In genomic region chr1:179960882-179961698, GRCm38 (mm10) we compare ENCODE assay signal across 8 mouse cellular contexts. TPM values are rescaled to one million over a fixed set of nuclear protein-coding genes. Genes with fewer than 3 reads are reported as not detected.
DNase-seq lines count a peak whose midpoint lies in the region; ATAC-seq and TF ChIP-seq lines count a peak whose summit lies in the region.

No protein-coding gene starts in this region.

- peak; percentile 7 for DNase-seq in CD4-positive, CD25-positive, alpha-beta regulatory T cell, adult 2 months (ENCODE audit: low read depth, low spot score)
- DNase-seq in neural tube, embryonic 11.5 days (ENCODE audit: low spot score), result no peak
- no peak for DNase-seq in neural tube, embryonic 10.5 days (ENCODE audit: extremely low spot score, low spot score)
- peak; percentile 17 for DNase-seq in heart, postnatal 0 days (ENCODE audit: low spot score)
- DNase-seq in liver, postnatal 0 days, result no peak
- DNase-seq in testis, postnatal 14 days (ENCODE audit: low spot score), result no peak
- DNase-seq in thymus, adult 18-20 months, result no peak

- 6% methylated on average over 15 of the region's 16 CpGs for WGBS in neural tube, embryonic 11.5 days
- 2% methylated on average over 16 of the region's 16 CpGs for WGBS in heart, postnatal 0 days
- 5% methylated on average over 15 of the region's 16 CpGs for WGBS in liver, postnatal 0 days (ENCODE audit: insufficient replicate concordance)

- H3K27ac ChIP-seq in neural tube, embryonic 11.5 days (ENCODE audit: low read depth, low read length), result no peak overlapping the region
- H3K27ac ChIP-seq in heart, postnatal 0 days (ENCODE audit: low read depth), result no peak overlapping the region
- no peak overlapping the region for H3K27ac ChIP-seq in liver, postnatal 0 days (ENCODE audit: low read depth)

- H3K9ac ChIP-seq in neural tube, embryonic 11.5 days (ENCODE audit: low read length), result no peak overlapping the region
- peak overlapping the region; percentile 93 for H3K9ac ChIP-seq in heart, postnatal 0 days (replicated peaks; ENCODE audit: low read depth, low read length)
- peak overlapping the region; percentile 58 for H3K9ac ChIP-seq in liver, postnatal 0 days (replicated peaks)

- H3K4me3 ChIP-seq in neural tube, embryonic 11.5 days (ENCODE audit: low read depth, low read length), result peak overlapping the region; percentile 77
- peak overlapping the region; percentile 78 for H3K4me3 ChIP-seq in heart, postnatal 0 days (ENCODE audit: low read depth, low read length)
- peak overlapping the region; percentile 96 for H3K4me3 ChIP-seq in liver, postnatal 0 days (ENCODE audit: low read depth, low read length)

- no peak for ATAC-seq in CD4-positive, CD25-positive, alpha-beta regulatory T cell, adult 4 months
- ATAC-seq in neural tube, embryonic 11.5 days (ENCODE audit: insufficient read depth, low FRiP score, low TSS enrichment), result no peak
- ATAC-seq in heart, postnatal 0 days (ENCODE audit: insufficient read depth, low read depth), result no peak
- ATAC-seq in liver, postnatal 0 days, result no peak

- H3K27me3 ChIP-seq in neural tube, embryonic 11.5 days (ENCODE audit: control insufficient read depth, insufficient read depth, low read length), result no peaks in the 10 kb centered on the region
- no peaks in the 10 kb centered on the region for H3K27me3 ChIP-seq in heart, postnatal 0 days (ENCODE audit: control insufficient read depth, insufficient read depth, low read length)
- H3K27me3 ChIP-seq in liver, postnatal 0 days (ENCODE audit: insufficient read depth, low read length), result 0 out of 2 replicates have a peak, but pooled peaks cover 2% of the 10 kb centered on the region

- no peak for TF ChIP-seq CTCF in heart, postnatal 0 days (IDR thresholded peaks at IDR 0.05; ENCODE audit: low read depth)
- TF ChIP-seq CTCF in liver, postnatal 0 days (IDR thresholded peaks at IDR 0.05; ENCODE audit: low read depth), result no peak

- H3K36me3 ChIP-seq in neural tube, embryonic 11.5 days (ENCODE audit: control insufficient read depth, insufficient read depth, low read length), result no peaks in the 10 kb centered on the region
- no peaks in the 10 kb centered on the region for H3K36me3 ChIP-seq in heart, postnatal 0 days (replicated peaks; ENCODE audit: control insufficient read depth, insufficient read depth, low read length)
- H3K36me3 ChIP-seq in liver, postnatal 0 days (replicated peaks; ENCODE audit: insufficient read depth, low read length), result no peaks in the 10 kb centered on the region

- TF ChIP-seq EP300 in heart, postnatal 0 days (IDR thresholded peaks at IDR 0.05; ENCODE audit: low read depth), result no peak
- TF ChIP-seq EP300 in liver, postnatal 0 days (IDR thresholded peaks at IDR 0.05; ENCODE audit: low read depth), result no peak

- H3K4me2 ChIP-seq in neural tube, embryonic 11.5 days (ENCODE audit: low read depth), result peak overlapping the region; percentile 58
- H3K4me2 ChIP-seq in heart, postnatal 0 days (ENCODE audit: low read depth, low read length), result peak overlapping the region; percentile 82
- peak overlapping the region; percentile 97 for H3K4me2 ChIP-seq in liver, postnatal 0 days (ENCODE audit: low read depth, low read length)

- H3K9me3 ChIP-seq in neural tube, embryonic 11.5 days (ENCODE audit: control insufficient read depth, low read length), result no peaks in the 10 kb centered on the region
- no peaks in the 10 kb centered on the region for H3K9me3 ChIP-seq in heart, postnatal 0 days (replicated peaks; ENCODE audit: control insufficient read depth, low read length)
- no peaks in the 10 kb centered on the region for H3K9me3 ChIP-seq in liver, postnatal 0 days (ENCODE audit: low read length)

- H3K4me1 ChIP-seq in neural tube, embryonic 11.5 days (ENCODE audit: control insufficient read depth, insufficient read depth, low read length), result peaks cover 12% of the 10 kb centered on the region
- peaks cover 22% of the 10 kb centered on the region for H3K4me1 ChIP-seq in heart, postnatal 0 days (ENCODE audit: control insufficient read depth, insufficient read depth)
- H3K4me1 ChIP-seq in liver, postnatal 0 days (ENCODE audit: insufficient read depth), result peaks cover 20% of the 10 kb centered on the region

RNA-seq across cellular contexts. Expression of gene Cdc42bpa, which starts 0.8 kb away (rescaled TPM):
- polyA plus RNA-seq in CD4-positive, CD25-positive, alpha-beta regulatory T cell, adult 4 months (2017; shearing (Covaris generic)), result under 1 TPM; 0.36 to 0.43 TPM
- polyA plus RNA-seq in neural tube, embryonic 11.5 days (2014; fragmentation: Nextera tagmentation; extraction: Ambion mirVana), result 12.8 and 15.5 TPM in 2 replicates
- 25.8 and 30.6 TPM in 2 replicates for total RNA-seq in heart, postnatal 0 days (2014; rRNA removed; ENCODE audit: low replicate concordance)
- 7.7 and 8.3 TPM in 2 replicates for polyA plus RNA-seq in heart, postnatal 0 days (2015; fragmentation: Nextera tagmentation; extraction: Ambion mirVana)
- 3.5 TPM in 2 replicates for polyA plus RNA-seq in liver, postnatal 0 days (2015; fragmentation: Nextera tagmentation; extraction: Ambion mirVana)

Comparison
In these comparisons a context has a peak if more than half of its experiments do, and no peak if none do; other contexts are left out.
1. DNase-seq: peak in CD4-positive, CD25-positive, alpha-beta regulatory T cell, adult 2 months (single experiment) and heart, postnatal 0 days (single experiment); none in neural tube, embryonic 11.5 days (single experiment), neural tube, embryonic 10.5 days (single experiment), liver, postnatal 0 days (single experiment), testis, postnatal 14 days (single experiment) and thymus, adult 18-20 months (0 of 2).
2. Peak in every context shown above with its lines, with median percentiles within 50 percentile points of each other: H3K4me2 ChIP-seq and H3K4me3 ChIP-seq.